19 mouse cellular contexts compared by ENCODE assay signal in genomic region chr15:59196351-59196750, GRCm38 (mm10).
DNase-seq lines count a peak whose midpoint lies in the region; ATAC-seq and TF ChIP-seq lines count a peak whose summit lies in the region.
"Had no signal": no experiment of that assay in that cellular context is flagged by ENCODE, and none has a peak within 500 bp of the region (broad histone marks: within the 10 kb centered on the region; RNA-seq: fewer than 3 reads in every experiment).

No protein-coding gene starts in this region.

- peaks cover 57% of the 10 kb centered on the region for H3K4me1 ChIP-seq in heart, embryonic 10.5 days
- peaks cover 23% of the 10 kb centered on the region for H3K4me1 ChIP-seq in embryonic facial prominence, embryonic 13.5 days
- H3K4me1 ChIP-seq in stomach, embryonic 15.5 days, result peaks cover 27% of the 10 kb centered on the region

- no peak for ATAC-seq in embryonic facial prominence, embryonic 13.5 days (ENCODE audit: insufficient number of reproducible peaks, insufficient read depth, low FRiP score, low TSS enrichment, low read depth)
- ATAC-seq in stomach, embryonic 15.5 days (ENCODE audit: insufficient read depth, low FRiP score, low read depth), result no peak
- ATAC-seq: forebrain, embryonic 13.5 days; midbrain, embryonic 13.5 days had no signal

- WGBS in heart, embryonic 10.5 days, result 91% methylated on average over 5 of the region's 5 CpGs
- WGBS in embryonic facial prominence, embryonic 13.5 days, result 81% methylated on average over 5 of the region's 5 CpGs
- WGBS in stomach, embryonic 15.5 days, result 88% methylated on average over 5 of the region's 5 CpGs

- no peak overlapping the region for H3K4me2 ChIP-seq in embryonic facial prominence, embryonic 13.5 days
- H3K4me2 ChIP-seq in stomach, embryonic 15.5 days, result no peak overlapping the region
- H3K4me2 ChIP-seq: forebrain, embryonic 13.5 days; hindbrain, embryonic 13.5 days; midbrain, embryonic 13.5 days had no signal

- intact Hi-C loops in heart, postnatal 25 days (cut with DNase I), result no loop called here

- H3K9ac ChIP-seq in embryonic facial prominence, embryonic 13.5 days, result no peak overlapping the region
- no peak overlapping the region for H3K9ac ChIP-seq in stomach, embryonic 15.5 days
- H3K9ac ChIP-seq: forebrain, embryonic 13.5 days; hindbrain, embryonic 13.5 days; liver, embryonic 14.5 days; midbrain, embryonic 13.5 days had no signal

- peak overlapping the region; percentile 92 for H3K27ac ChIP-seq in heart, embryonic 10.5 days
- peak overlapping the region; percentile 86; the same call in 1 of the 2 replicates for H3K27ac ChIP-seq in layer of hippocampus, adult 2 months
- peak overlapping the region; percentile 5; the same call in 1 of the 2 replicates for H3K27ac ChIP-seq in embryonic facial prominence, embryonic 13.5 days
- H3K27ac ChIP-seq in stomach, embryonic 15.5 days, result peak overlapping the region; percentile 91; the same call in 1 of the 2 replicates
- H3K27ac ChIP-seq: forebrain, embryonic 13.5 days; hindbrain, embryonic 13.5 days; liver, embryonic 14.5 days; macrophage; midbrain, embryonic 13.5 days had no signal

- no peaks in the 10 kb centered on the region for H3K27me3 ChIP-seq in heart, embryonic 10.5 days (ENCODE audit: insufficient read depth, poor library complexity, severe bottlenecking)
- H3K27me3 ChIP-seq in embryonic facial prominence, embryonic 13.5 days, result no peaks in the 10 kb centered on the region
- no peaks in the 10 kb centered on the region for H3K27me3 ChIP-seq in stomach, embryonic 15.5 days (replicated peaks)
- H3K27me3 ChIP-seq: forebrain, embryonic 13.5 days; hindbrain, embryonic 13.5 days; midbrain, embryonic 13.5 days had no signal

- no peaks in the 10 kb centered on the region for H3K9me3 ChIP-seq in heart, embryonic 10.5 days
- H3K9me3 ChIP-seq in embryonic facial prominence, embryonic 13.5 days, result no peaks in the 10 kb centered on the region
- H3K9me3 ChIP-seq in stomach, embryonic 15.5 days, result no peaks in the 10 kb centered on the region
- H3K9me3 ChIP-seq: forebrain, embryonic 13.5 days; hindbrain, embryonic 13.5 days; midbrain, embryonic 13.5 days had no signal

- no peak overlapping the region for H3K4me3 ChIP-seq in heart, embryonic 10.5 days
- H3K4me3 ChIP-seq in layer of hippocampus, adult 2 months, result no peak overlapping the region
- H3K4me3 ChIP-seq in embryonic facial prominence, embryonic 13.5 days, result no peak overlapping the region
- no peak overlapping the region for H3K4me3 ChIP-seq in stomach, embryonic 15.5 days (replicated peaks)
- H3K4me3 ChIP-seq: forebrain, embryonic 13.5 days; hindbrain, embryonic 13.5 days; midbrain, embryonic 13.5 days had no signal

- no peaks in the 10 kb centered on the region for H3K36me3 ChIP-seq in heart, embryonic 10.5 days
- no peaks in the 10 kb centered on the region for H3K36me3 ChIP-seq in embryonic facial prominence, embryonic 13.5 days
- H3K36me3 ChIP-seq in stomach, embryonic 15.5 days, result no peaks in the 10 kb centered on the region
- H3K36me3 ChIP-seq: hindbrain, embryonic 13.5 days; midbrain, embryonic 13.5 days had no signal

- no peak for TF ChIP-seq CTCF in layer of hippocampus, adult 2 months (conservative IDR thresholded peaks at IDR 0.05)

- DNase-seq in heart, embryonic 10.5 days (ENCODE audit: low spot score), result no peak
- no peak for DNase-seq in heart, postnatal 25 days (ENCODE audit: low spot score)
- DNase-seq in layer of hippocampus, adult 2 months (ENCODE audit: low spot score in 2 of 2), result no peak
- no peak for DNase-seq in layer of hippocampus, adult 9-11 months
- DNase-seq in B cell, adult 2 months, result no peak
- DNase-seq: adrenal gland, adult 8-10 months; cerebellum, adult 8-10 months; kidney, adult 11 months; kidney, postnatal 14 days; left cerebral cortex, postnatal 4 days; spleen, adult 18-20 months; thymus, postnatal 25 days had no signal

Comparison
In these comparisons a context has a peak if more than half of its experiments do, and no peak if none do; other contexts are left out.
1. H3K27ac ChIP-seq: peak in every context shown above with its lines; median percentile 92 in heart, embryonic 10.5 days; 91 in stomach, embryonic 15.5 days; 86 in layer of hippocampus, adult 2 months; 5 in embryonic facial prominence, embryonic 13.5 days.